Mouse (Mus musculus) lung, postnatal 10 days (tissue): ENCODE measurements around the gene Slc5a11.

ENCODE experiments used
- DNase-seq: peaks from one replicate; pipeline ENCODE4 v3.0.0; 2021

Gene Slc5a11

DNA sequence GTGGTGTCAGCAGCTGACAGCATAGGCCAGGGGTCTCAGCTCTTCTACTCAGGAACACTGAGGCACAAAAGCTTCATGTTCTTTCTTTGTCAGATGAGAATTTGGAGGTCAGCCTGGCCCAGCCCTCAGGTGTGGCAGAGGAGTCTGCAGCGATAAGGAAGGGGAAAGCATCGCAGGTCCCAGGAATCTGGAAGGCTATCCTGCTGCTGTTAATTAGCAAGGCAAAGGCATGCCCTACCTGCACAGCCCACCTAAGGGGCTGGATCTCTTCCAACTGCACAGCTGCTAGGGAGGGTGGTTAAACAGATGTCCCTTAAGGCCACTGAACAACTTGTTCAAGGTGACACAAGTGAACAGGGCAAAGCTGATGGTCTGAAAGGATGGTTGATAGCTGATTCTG lies 558 bp downstream of the Slc5a11 start:
- DNase-seq = no peak

- DNase-seq = no peak
These were observed 3.1 kb downstream of the Slc5a11 start for GRCm38 (mm10) chr7:123217448-123218354.

DNA sequence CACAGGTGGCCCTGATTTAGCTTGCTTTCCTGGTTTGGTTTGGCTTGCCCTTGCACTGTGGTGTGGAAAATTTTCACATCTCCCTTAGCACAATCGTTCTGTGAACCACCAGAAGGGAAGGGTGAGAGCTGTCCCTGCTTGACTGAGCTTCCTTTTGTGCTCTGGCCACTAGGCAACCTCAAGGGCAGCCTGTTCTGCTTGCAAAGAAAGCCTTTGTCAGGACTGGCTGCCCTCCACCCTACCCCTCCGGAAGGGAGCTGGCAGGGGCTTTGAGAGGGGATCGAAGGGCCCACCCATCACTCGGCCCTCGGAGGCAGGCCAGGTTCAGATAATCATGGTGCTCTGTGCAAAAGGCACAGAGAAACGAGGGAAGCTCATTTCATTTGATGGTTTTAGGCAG lies 4.0 kb downstream of the Slc5a11 start:
- no peak for DNase-seq

DNA sequence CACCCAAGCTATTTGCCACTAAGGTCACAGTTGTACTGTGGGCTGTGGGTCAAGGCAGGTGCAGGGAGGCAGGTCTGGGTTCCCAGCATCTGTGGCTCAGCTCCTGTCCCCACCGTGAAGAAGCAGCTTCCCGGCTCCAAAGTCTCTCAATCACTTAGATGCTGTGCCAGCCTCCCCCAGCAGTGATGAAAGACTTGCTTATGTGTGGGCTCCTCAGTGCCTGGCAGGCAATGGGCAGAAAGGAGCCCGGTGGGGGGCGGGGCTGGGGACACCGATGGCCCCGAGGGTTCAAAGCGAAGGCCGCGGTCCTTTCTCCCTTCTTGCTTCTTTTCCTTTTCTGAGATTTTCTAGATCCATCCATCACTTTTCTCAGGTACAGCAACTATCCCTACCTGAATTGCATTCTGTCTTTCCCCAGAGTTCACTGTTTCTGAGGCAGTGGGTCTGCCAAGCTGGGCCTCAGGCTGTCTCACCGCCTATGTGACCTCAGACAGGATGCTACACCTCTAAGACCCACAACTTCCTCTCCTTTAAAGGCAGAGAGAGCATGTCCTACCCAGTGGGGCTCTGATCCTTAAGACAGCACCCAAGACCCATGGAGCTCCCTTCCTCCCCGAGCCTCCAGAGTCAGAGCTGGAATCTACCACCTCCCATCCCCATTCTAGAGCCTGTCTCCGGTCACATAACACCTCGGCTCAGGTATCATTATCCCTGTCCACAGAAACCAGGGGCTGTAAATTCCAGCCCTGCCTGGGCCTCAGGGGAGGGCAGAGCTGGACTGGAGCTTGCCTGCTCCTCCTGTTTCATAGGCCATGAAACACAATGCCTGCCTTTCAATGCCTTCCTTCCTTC lies 5.4 kb downstream of the Slc5a11 start:
- DNase-seq = no peak

GRCm38 (mm10) chr7:123220633-123220942 lies 6.0 kb downstream of the Slc5a11 start:
- DNase-seq = no peak

DNA sequence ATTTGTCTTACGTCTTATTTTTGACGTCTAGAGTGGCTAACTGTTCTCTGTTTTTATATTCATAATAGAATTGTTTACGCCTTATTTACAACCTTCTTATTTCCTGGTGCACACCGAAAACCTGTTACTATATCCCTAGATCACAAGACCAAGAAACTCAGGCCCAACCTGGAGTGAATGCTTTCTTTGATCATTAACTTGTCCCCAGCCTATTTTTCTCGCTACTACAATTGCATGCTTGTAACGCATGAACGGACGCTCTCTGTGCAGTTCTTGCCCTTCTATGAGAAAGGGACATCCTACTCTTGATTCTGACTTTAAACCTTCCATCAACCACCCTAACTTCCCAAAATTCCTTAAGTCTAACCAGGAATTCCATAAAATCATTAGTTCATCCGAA lies 9.5 kb downstream of the Slc5a11 start:
- no peak for DNase-seq

DNA sequence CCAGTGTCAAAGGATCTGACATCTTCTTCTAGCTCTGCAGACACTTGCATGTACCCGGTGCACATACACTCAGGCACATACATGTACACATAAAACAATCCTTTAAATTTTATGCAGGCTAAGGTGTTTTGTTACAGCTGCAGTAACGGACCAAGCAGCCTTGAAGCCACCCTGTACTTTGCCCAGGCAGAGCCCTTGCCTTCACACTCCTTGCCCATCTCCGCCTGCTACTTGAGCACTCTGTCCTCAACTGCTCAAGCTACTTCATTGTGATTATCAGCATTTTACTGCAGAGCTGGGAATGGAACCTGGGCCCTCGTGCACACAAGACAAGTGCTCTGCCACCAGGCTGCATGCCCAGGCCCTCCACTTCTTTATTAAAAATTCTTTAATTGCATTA lies 10.6 kb downstream of the Slc5a11 start:
- DNase-seq = no peak

DNA sequence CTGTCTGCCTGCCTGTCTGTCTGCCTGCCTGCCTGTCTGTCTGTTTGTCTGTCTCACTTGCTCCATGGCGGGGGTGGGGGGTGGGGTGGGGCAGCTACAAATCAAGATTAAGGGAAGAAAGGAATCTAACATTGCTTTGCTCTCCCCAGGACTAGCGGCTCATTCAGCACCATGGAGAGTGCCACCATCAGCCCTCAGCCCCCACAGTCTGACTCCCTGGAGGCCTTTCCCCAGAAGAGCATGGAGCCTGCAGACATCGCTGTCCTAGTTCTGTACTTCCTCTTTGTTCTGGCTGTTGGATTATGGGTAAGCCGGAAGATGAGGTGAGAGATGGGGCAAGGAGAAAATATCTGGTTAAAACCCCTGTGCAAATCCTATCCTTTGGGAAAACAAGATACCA lies 20.9 kb downstream of the Slc5a11 start:
- DNase-seq = peak; percentile 46

DNA sequence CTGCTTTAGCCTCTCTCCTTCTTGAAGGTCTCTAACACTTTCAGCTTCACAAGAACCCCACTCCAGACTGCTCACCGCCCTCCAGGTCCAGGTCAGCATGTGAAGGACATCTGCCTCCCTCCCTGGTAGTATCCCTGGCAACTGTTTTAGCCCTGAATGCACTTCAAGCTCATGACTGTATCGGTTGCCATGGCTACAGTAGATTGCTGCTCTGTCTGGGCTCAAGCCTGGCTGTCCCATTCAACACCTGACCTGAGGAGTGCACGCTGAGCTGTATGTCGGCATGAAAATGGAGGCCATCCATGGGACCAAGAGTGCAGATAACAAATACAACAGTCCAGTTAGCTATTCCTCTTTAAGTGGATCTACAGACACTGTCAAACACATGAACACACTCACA lies 24.0 kb downstream of the Slc5a11 start:
- DNase-seq = no peak

- no peak for DNase-seq
These were observed 25.5 kb downstream of the Slc5a11 start for GRCm38 (mm10) chr7:123240064-123240463.

- DNase-seq = no peak
These were observed 27.7 kb downstream of the Slc5a11 start for GRCm38 (mm10) chr7:123242241-123242640.

DNA sequence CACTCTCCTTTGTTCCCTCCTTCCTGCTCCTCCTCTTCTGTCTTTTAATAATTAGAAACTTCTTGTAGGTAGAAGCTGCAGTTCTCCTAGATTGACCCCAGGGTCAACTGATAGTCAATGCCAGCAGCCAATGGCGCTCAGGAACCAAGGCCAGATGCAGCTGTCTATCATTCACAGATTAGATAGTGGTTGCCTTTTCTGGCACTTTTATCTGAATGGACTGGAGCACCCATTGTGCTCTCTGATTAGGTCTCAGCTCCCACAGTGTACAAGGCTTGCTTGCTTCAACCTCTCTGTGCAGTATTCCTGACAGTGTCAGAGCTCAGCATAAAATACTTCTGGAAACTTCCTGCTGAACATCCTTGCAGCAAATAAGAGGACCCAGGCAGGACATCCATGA lies 30.3 kb downstream of the Slc5a11 start:
- no peak for DNase-seq

DNA sequence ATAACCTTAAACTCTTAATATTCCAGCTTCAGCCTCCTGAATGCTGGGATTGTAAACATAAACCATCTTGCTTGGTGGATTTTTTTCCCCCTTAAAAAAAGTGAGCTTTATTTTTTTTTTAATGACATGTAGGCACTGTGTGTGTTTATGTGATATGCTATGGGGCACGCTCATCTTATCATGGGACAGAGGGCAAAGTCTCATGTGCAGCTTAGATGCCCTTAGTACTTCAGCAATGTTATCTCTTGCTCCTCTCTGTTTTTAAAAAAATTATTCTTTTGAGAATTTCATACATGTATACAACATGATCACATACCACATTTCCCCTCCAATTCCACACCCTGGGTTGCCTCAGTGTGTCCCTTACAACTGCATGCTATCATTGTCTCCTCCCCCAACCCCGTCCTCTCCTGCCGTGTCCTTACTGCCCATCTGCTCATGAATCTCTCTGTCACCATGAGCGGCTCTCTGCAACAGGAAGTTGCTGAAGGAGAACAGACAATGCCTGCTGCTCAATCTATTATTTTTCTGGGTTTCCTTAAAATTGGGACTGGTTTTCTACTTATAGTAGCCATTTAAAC lies 32.0 kb downstream of the Slc5a11 start:
- no peak for DNase-seq

- DNase-seq = no peak
These were observed 33.6 kb downstream of the Slc5a11 start for GRCm38 (mm10) chr7:123248166-123248565.

- DNase-seq = no peak
These were observed 36.8 kb downstream of the Slc5a11 start for GRCm38 (mm10) chr7:123251343-123251742.

DNA sequence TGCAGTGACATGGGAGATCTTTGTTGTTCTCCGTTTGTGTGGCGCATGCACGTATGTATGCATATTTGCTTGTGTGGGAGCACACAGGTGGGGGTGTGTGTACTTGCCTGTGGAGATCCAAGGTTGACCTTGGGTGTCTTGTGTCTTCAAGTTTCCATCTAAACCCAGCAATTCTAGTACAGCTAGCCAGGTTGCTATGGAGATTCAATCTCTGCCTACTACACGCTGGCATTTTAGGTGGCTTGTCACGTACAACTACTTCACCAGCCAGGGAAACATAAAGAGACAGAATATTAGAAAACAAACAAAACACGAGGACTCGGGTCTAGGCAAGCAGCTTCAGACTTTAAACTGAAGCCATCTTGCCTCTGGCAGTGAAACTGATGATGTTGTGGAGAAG lies 38.8 kb downstream of the Slc5a11 start:
- DNase-seq = no peak

- no peak for DNase-seq
These were observed 39.8 kb downstream of the Slc5a11 start for GRCm38 (mm10) chr7:123254196-123254970.

DNA sequence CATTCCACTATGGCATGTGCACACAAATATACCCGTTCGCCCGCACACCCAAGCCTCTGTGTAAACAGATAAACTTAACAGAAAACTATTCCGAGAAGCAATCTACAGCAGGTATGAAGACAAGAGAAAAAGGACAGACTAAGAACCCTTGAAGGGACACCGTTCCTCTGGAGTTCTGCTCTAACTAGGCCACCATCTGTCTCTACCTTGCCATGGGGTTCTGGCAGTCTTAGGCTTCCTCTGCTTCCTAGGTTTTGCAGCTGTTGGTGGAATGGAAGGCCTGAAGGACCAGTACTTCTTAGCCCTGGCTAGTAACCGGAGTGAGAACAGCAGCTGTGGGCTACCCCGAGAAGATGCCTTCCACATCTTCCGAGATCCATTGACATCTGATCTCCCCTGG lies 43.5 kb downstream of the Slc5a11 start:
- DNase-seq = no peak

- no peak for DNase-seq
These were observed 58.5 kb downstream of the Slc5a11 start for GRCm38 (mm10) chr7:123273056-123273455.

- DNase-seq = no peak
These were observed 62.0 kb downstream of the Slc5a11 start for GRCm38 (mm10) chr7:123276568-123276967.

DNA sequence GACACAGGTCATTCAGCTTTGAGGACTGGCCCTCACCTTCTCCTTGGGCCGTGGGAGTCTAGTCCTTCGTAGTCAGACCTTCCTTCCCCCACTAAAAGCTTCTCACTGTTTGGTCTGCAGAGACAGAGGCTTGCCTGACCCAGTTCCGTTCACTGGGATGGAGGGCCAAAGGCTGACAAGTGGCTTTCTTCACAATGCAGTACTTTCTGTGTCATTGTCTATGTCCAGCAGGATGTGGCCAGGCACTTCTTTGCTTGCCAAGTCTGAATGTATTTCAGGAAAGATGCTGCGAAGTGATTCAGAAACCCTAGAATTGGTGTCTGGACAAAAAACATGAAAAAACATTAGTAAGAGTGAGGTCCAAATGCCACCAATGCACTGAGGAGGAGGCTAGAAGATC lies 65.2 kb downstream of the Slc5a11 start:
- no peak for DNase-seq

GRCm38 (mm10) chr7:123283826-123284225 lies 69.2 kb downstream of the Slc5a11 start:
- no peak for DNase-seq

DNA sequence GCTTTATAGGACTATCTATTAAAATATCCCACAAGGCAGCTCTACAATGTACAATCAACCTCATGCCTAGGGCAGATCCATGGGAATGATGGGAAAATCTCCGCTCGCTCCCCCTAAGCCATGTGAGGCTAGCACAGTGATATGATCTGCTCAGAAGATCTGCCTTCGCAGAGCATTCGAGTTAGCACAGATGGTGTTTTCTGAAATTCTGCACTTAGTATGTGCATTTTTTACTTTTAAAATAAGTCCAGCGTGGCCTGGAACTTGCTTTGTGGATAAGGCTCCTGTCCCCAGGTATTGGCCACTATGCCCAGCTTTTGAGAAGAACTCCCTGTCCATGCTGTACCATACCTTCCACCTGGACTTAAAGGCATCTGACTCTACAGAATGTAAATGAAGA lies 71.3 kb downstream of the Slc5a11 start:
- DNase-seq = no peak
